Mouse (Mus musculus) limb, embryonic 11.5 days (tissue): ENCODE results near the gene Gpx3. TPM values are rescaled to one million over a fixed set of nuclear protein-coding genes. Genes with fewer than 3 reads are reported as not detected.
"Not testable (repeated sequence)": the region's sequence is repeated elsewhere in the genome, so short reads cannot be mapped to it uniquely, and the experiment has no call there.

Experiments used
- ATAC-seq: fragments of 200-750 bp; cut with Nextera tagmentation; 2 replicates; pipeline ENCODE4 v1.8.0; 2017; ENCODE audit warnings: low read depth; ENCODE audit not compliant: insufficient number of reproducible peaks, low FRiP score, low TSS enrichment
- DNase-seq: peaks from one replicate; pipeline ENCODE4 v3.0.0-alpha.2; 2015; ENCODE audit warnings: low spot score
- H3K27ac ChIP-seq: fragments of 300-500 bp; sonication (generic); replicated peaks from 2 replicates; pipeline ENCODE4 v1.5.1; 2014; ENCODE audit warnings: low read depth, mild to moderate bottlenecking, low read length
- H3K27me3 ChIP-seq: fragments of 300-500 bp; sonication (generic); 2 replicates; pipeline ENCODE4 v1.6.1; 2014; ENCODE audit warnings: mild to moderate bottlenecking, low read length, mixed read lengths; ENCODE audit not compliant: control insufficient read depth, insufficient read depth
- H3K36me3 ChIP-seq: fragments of 300-500 bp; sonication (generic); 2 replicates; pipeline ENCODE4 v1.6.1; 2014; ENCODE audit warnings: mild to moderate bottlenecking, low read length, moderate library complexity, mixed read lengths; ENCODE audit not compliant: control insufficient read depth, insufficient read depth
- H3K4me1 ChIP-seq: fragments of 300-500 bp; sonication (generic); 2 replicates; pipeline ENCODE4 v1.6.1; 2014; ENCODE audit warnings: low read length, mixed read lengths; ENCODE audit not compliant: control insufficient read depth, insufficient read depth
- H3K4me2 ChIP-seq: fragments of 300-500 bp; sonication (generic); 2 replicates; pipeline ENCODE4 v1.6.1; 2014; ENCODE audit warnings: low read depth, mild to moderate bottlenecking, moderate library complexity; ENCODE audit not compliant: severe bottlenecking
- H3K4me3 ChIP-seq: fragments of 300-500 bp; sonication (generic); 2 replicates; pipeline ENCODE4 v1.5.1; 2014; ENCODE audit warnings: low read depth, low read length
- H3K9ac ChIP-seq: fragments of 300-500 bp; sonication (generic); 2 replicates; pipeline ENCODE4 v1.6.1; 2014; ENCODE audit warnings: mild to moderate bottlenecking, low read length
- H3K9me3 ChIP-seq: fragments of 300-500 bp; sonication (generic); 2 replicates; pipeline ENCODE4 v1.6.1; 2016; ENCODE audit warnings: low read length; ENCODE audit not compliant: control insufficient read depth
- WGBS: fragments of 180-500 bp; shearing (Covaris S2); extraction: QIAGEN DNeasy Blood & Tissue Kit; methylation state at CpG from one replicate; pipeline ENCODE4 v1.1.7; 2014; 5-methylcytosine and 5-hydroxymethylcytosine counted together
- polyA plus RNA-seq: library from polyadenylated mRNA; unstranded; fragments of >200 nt; fragmentation: Nextera tagmentation; extraction: Ambion mirVana; gene quantifications from 2 replicates; pipeline ENCODE4 v1.2.1, GENCODE M21; 2014

Gene Gpx3
- polyA plus RNA-seq, 1 experiment from 2014 or later, result 49.9 TPM

DNA sequence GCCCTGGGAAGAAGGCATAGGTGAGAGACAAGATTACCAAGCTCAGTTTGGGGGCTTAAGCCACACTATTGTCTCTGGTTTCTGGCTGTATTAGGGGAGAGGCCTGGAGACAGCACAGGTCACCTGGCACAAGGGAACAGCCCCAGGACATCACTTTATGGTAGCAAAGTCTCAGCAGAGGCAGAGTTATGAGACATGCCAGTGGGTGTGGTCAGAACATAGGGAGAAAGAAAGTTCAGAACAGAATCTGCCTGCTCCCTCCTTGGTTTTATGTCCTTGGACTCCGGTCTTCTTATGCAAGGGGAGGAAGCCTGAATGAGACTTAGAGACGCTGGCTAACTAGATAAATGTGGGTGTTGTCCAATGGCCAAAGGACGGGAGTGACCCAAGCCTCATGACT lies 42.4 kb downstream of the Gpx3 start:
- no peak overlapping the region for H3K27ac ChIP-seq
- no peaks in the 10 kb centered on the region for H3K36me3 ChIP-seq
- 0 out of 2 replicates have a peak, but pooled peaks cover 2% of the 10 kb centered on the region for H3K4me1 ChIP-seq
- ATAC-seq, result no peak
- H3K4me3 ChIP-seq, result no peak overlapping the region
- WGBS, result 84% methylated on average over 3 of the region's 3 CpGs
- DNase-seq, result no peak
- H3K9me3 ChIP-seq, result no peaks in the 10 kb centered on the region
- no peak overlapping the region for H3K9ac ChIP-seq
- no peak overlapping the region for H3K4me2 ChIP-seq
- no peaks in the 10 kb centered on the region for H3K27me3 ChIP-seq

DNA sequence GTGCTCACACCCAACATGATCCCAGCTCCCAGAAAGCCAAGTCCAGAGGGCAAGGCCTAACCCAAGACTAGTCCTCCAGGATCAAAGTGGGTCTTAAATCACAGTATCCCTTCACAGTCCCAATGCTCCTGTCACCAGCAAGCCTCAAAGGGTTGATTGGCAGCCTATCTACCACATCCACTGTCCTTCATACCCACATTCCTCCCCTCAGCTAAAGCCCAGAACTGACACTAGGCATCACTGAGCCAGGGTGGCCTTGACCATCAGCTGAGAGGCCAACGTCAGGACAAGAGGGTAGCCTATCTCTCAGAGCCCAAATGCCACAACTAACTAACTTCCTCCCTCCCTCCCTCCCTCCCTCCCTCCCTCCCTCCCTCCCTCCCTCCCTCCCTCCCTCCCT lies 47.5 kb downstream of the Gpx3 start:
- Histone ChIP-seq H3K9me3 (no peaks in the 10 kb centered on the region), H3K4me2 (no peak overlapping the region), H3K27me3 (no peaks in the 10 kb centered on the region), H3K27ac (no peak overlapping the region), H3K4me1 (no peaks in the 10 kb centered on the region), H3K9ac (no peak overlapping the region), H3K36me3 (no peaks in the 10 kb centered on the region), H3K4me3 (no peak overlapping the region)
- WGBS, result 90% methylated on average over 1 of the region's 1 CpGs
- DNase-seq (no peak), ATAC-seq (no peak)

DNA sequence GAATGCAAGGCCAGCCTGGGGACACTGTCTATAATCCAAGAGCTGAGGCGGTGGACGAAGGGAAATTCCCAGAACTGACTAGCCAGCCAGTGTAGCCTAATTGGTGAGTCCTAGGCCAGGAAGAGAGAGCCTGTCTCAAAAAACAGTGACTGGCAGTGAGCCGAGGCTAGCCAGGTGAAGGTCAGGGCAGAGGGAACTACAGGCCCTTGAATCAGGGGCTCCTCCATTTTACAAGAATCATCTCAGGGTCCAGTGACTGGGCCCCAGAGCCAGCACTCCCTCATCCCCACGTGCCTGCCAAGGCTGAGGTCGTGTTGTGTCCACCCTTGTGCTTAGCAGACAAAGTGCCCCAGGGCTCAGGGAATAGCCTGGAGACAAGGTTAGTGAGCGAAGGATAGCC lies 48.4 kb downstream of the Gpx3 start:
- Histone ChIP-seq H3K36me3 (no peaks in the 10 kb centered on the region), H3K4me3 (no peak overlapping the region), H3K27ac (no peak overlapping the region), H3K4me2 (no peak overlapping the region), H3K27me3 (no peaks in the 10 kb centered on the region), H3K4me1 (no peaks in the 10 kb centered on the region), H3K9ac (no peak overlapping the region), H3K9me3 (no peaks in the 10 kb centered on the region)
- 80% methylated on average over 6 of the region's 6 CpGs for WGBS
- no peak for DNase-seq
- no peak for ATAC-seq

- H3K27me3 ChIP-seq, result no peaks in the 10 kb centered on the region
- no peak overlapping the region for H3K27ac ChIP-seq
- H3K36me3 ChIP-seq, result no peaks in the 10 kb centered on the region
- no peak overlapping the region for H3K4me2 ChIP-seq
- no peak overlapping the region for H3K4me3 ChIP-seq
- no peaks in the 10 kb centered on the region for H3K4me1 ChIP-seq
- ATAC-seq, result no peak
- no peaks in the 10 kb centered on the region for H3K9me3 ChIP-seq
- no peak overlapping the region for H3K9ac ChIP-seq
- DNase-seq, result no peak
- 68% methylated on average over 6 of the region's 6 CpGs for WGBS
These were observed 50.4 kb downstream of the Gpx3 start for GRCm38 (mm10) chr11:54952651-54953050.

- H3K9ac ChIP-seq, result no peak overlapping the region
- no peaks in the 10 kb centered on the region for H3K9me3 ChIP-seq
- no peak for DNase-seq
- H3K27me3 ChIP-seq, result no peaks in the 10 kb centered on the region
- no peak overlapping the region for H3K4me2 ChIP-seq
- no peaks in the 10 kb centered on the region for H3K4me1 ChIP-seq
- H3K36me3 ChIP-seq, result no peaks in the 10 kb centered on the region
- no peak for ATAC-seq
- WGBS, result 45% methylated on average over 9 of the region's 9 CpGs
- H3K4me3 ChIP-seq, result no peak overlapping the region
- no peak overlapping the region for H3K27ac ChIP-seq
These were observed 51.8 kb downstream of the Gpx3 start for GRCm38 (mm10) chr11:54953993-54954446.

GRCm38 (mm10) chr11:54954716-54955115 lies 52.5 kb downstream of the Gpx3 start:
- Histone ChIP-seq H3K36me3 (no peaks in the 10 kb centered on the region), H3K4me1 (no peaks in the 10 kb centered on the region), H3K4me2 (no peak overlapping the region), H3K4me3 (no peak overlapping the region), H3K9ac (no peak overlapping the region), H3K27ac (no peak overlapping the region), H3K9me3 (no peaks in the 10 kb centered on the region), H3K27me3 (no peaks in the 10 kb centered on the region)
- DNase-seq, result no peak
- WGBS, result 87% methylated on average over 8 of the region's 8 CpGs
- no peak for ATAC-seq

GRCm38 (mm10) chr11:54955400-54955734 lies 53.1 kb downstream of the Gpx3 start:
- H3K4me1 ChIP-seq, H3K27me3 ChIP-seq, H3K36me3 ChIP-seq, H3K9me3 ChIP-seq, ATAC-seq, DNase-seq, H3K27ac ChIP-seq: not testable (repeated sequence)
- 47% methylated on average over 10 of the region's 10 CpGs for WGBS
- peak overlapping the region; percentile 67; the same call in 1 of the 2 replicates for H3K9ac ChIP-seq
- peak overlapping the region; percentile 57 for H3K4me2 ChIP-seq
- H3K4me3 ChIP-seq, result peak overlapping the region; percentile 51

DNA sequence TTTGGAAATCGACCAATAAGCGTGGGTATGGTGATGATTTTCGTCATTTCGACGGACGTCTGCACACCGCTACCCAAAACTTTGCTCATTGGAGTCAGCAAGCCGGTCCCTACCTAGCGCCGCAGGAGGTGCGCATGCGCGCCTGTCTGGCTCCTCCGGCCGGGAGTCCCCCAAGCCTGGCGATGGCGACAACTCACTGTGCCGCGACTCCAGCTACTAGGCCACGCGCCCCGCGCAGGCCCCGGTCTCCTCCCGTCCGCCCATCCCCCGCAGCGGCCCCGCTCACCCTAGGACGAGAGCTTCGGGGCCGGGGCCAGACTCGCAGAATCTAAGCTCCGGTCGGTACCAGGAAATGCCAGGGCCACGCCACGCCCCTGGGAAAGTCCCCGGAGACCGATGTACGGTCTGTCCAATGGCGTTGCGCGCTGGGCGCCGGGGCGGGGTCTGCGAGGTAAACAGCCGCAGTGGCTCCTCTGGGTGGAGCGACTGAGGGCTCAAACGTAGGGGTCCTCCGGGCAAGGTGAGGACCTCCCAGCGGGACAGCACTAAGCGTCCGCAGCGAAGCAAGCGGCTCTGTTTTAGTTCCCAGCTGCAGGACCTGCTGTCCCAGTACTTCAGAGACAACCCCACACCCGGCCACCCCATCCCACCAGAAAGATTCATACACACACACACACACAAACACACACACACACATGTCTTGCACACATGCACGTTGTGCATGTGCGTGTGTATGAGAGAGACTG lies 53.7 kb downstream of the Gpx3 start:
- no peak overlapping the region; the same call in 1 of the 2 replicates for H3K27ac ChIP-seq
- peak overlapping the region; percentile 57 for H3K4me2 ChIP-seq
- H3K4me1 ChIP-seq, result no peaks in the 10 kb centered on the region
- no peaks in the 10 kb centered on the region for H3K27me3 ChIP-seq
- peak overlapping the region; percentile 51 for H3K4me3 ChIP-seq
- H3K9ac ChIP-seq, result peak overlapping the region; percentile 67
- H3K36me3 ChIP-seq, result no peaks in the 10 kb centered on the region
- H3K9me3 ChIP-seq, result no peaks in the 10 kb centered on the region
- peak; percentile 98 for DNase-seq
- ATAC-seq, result peak; percentile 95
- WGBS, result 1% methylated on average over 59 of the region's 59 CpGs

DNA sequence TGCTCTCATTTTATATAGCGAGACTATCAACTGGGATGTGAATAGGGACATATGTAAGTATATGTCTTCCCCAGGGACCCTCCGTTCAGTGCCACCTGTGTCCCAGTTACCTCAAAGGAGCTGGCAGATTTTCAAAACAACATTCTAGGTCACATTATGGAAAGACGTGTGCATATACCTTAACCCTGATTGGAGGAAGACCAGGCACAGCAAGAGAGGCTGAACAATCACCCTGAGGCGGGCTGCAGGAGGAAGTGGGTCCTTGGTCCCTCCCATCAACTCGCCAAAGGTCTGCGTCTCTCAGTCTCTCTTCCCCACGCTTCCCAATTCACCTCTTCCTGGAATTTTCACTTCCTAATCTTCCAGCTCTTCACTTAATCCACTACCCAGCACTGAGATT lies 54.7 kb downstream of the Gpx3 start:
- Histone ChIP-seq H3K4me2 (no peak overlapping the region), H3K4me3 (no peak overlapping the region), H3K9ac (no peak overlapping the region), H3K9me3 (no peaks in the 10 kb centered on the region), H3K4me1 (no peaks in the 10 kb centered on the region), H3K27me3 (no peaks in the 10 kb centered on the region), H3K36me3 (no peaks in the 10 kb centered on the region), H3K27ac (no peak overlapping the region)
- DNase-seq (no peak), ATAC-seq (no peak)
- 66% methylated on average over 7 of the region's 7 CpGs for WGBS
